Mouse (Mus musculus): Measurements from ENCODE around the gene 1500015O10Rik. TPM values are rescaled to one million over a fixed set of nuclear protein-coding genes. Genes with fewer than 3 reads are reported as not detected.

The 1500015O10Rik gene
- polyA plus RNA-seq (2012; rRNA removed), result 2.2 and 3.0 TPM in 2 replicates

DNA sequence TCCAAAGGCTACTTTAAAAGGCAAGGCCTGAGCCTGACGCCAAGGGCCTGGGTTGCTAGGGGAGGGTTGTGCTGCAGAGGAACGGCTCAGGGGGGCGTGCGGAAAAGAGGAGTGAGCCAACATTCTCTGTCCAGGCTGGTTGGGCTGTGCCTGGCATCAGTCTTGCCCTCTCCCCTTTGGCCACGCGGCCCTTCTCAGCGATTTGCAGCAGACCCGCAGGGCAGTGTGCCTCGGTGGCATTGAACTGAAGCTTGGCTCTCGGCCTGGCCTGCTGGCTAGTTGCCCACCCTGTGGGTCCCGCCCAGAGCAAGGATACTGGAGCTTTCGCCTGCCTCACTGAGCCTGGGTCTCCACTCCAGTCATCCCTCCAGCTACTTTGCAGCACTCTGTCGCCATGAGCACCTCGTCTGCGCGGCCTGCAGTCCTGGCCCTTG is at the start of gene 1500015O10Rik:
TSS of gene 1500015O10Rik (plus strand) at position 112 of the 434 bp plus-strand sequence.
- peak; percentile 38 to 66 for DNase-seq (ENCODE audit: extremely low spot score in 1 of 2, low spot score in 1 of 2)

DNA sequence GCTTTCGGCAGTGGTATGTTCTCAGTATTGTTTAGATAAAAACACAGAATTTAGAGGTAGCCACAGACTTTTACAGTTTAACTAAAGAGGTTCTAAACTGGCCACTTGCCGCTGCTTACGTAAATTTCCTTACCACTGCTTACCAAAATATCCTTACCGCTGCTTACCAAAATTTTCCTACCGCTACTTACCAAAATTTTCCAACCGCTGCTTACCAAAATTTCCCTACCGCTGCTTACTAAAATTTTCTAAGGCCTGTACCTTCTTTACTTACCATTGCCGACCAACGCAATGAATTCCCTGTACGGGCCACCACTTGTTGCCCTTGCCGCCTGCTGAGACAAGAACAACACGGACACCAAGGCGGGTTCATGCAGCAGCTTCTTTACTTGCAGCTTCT is 40.4 kb upstream of the 1500015O10Rik start:
- DNase-seq (ENCODE audit: extremely low spot score in 1 of 2, low spot score in 1 of 2), result no peak

DNA sequence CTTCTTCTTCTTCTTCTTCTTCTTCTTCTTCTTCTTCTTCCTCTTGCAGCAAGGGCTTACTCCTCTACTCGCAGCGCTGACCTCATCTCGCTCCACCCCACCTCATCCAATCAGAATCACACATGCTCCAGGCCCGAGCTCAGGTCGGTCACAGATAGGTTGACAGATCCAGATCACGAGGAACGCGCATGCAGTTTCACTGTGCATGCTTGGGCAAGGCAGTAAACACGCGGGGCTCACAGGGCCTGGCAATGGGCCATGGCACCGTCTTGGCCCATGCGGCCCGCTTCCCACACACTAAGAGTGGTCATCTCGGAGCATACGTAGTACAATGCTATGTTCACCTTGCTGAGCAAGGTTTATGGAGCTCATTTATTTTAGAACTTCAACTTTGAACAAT is 39.9 kb upstream of the 1500015O10Rik start:
- DNase-seq (ENCODE audit: extremely low spot score in 1 of 2, low spot score in 1 of 2), result no peak

DNA sequence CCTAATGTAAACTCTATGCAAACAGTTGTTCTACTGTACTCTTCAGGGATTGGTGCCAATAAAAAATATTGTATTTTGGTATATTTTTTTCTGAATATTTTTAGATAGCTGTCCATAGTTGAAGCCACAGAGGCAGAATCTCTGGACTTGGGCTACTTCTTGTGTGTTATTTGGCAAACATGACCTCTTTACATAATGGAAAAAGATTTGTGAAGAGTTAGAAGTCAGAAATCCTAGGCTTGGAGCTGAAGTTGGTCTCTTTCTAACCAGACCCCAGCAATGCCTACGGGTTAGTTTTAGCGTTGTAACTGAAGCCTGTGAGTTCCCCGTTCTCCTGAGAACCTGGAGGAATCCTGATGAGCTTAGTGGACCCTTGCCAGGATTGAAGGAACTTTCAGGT is 36.3 kb upstream of the 1500015O10Rik start:
- DNase-seq (ENCODE audit: extremely low spot score in 1 of 2, low spot score in 1 of 2), result no peak

- DNase-seq (ENCODE audit: extremely low spot score in 1 of 2, low spot score in 1 of 2), result peak; percentile 54 to 88
Measured at GRCm38 (mm10) chr1:43694851-43695545, 35.4 kb upstream of the 1500015O10Rik start.

DNA sequence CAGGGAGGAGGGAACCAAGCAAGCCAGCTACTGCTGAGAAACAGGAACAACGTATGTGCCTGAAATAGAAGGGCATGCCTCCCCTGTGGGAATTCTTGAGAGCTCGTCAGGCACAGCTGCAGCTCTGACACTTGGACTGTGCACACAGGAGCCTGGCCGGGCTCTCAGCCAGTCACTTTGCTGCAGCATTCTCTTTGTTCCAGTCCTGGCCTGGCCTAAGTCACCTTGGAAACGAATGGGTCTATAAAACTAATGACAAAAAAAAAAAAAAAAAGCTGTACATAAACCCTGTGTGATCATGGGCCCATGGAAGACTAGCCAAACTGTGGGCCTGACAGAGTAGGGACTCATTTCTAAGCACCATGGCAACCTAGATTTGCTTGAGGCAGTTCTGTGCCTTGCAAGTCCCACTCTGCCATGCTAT is 31.8 kb upstream of the 1500015O10Rik start:
- DNase-seq (ENCODE audit: extremely low spot score in 1 of 2, low spot score in 1 of 2), result peak in 1 of 2 experiments; percentile 35

DNA sequence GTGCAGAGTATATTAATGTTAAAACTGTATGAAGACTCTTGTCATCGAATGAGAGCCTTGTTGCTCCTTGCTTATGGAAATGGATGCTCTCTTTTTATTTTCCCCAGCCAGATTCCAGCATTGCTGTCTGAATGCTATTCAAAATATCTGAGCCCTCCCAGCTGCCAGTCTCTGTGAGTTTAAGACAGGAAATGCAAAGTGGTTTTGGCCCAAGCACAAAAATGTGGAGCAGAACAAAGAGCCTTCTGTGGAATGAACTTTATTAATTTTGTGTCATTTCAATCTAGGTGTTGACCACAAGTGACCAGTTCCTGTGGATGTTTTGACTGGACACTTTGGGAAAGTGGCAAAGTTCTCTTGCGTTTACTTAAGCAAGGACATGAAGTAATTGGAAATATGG is 15.6 kb upstream of the 1500015O10Rik start:
- no peak for DNase-seq (ENCODE audit: extremely low spot score in 1 of 2, low spot score in 1 of 2)

DNA sequence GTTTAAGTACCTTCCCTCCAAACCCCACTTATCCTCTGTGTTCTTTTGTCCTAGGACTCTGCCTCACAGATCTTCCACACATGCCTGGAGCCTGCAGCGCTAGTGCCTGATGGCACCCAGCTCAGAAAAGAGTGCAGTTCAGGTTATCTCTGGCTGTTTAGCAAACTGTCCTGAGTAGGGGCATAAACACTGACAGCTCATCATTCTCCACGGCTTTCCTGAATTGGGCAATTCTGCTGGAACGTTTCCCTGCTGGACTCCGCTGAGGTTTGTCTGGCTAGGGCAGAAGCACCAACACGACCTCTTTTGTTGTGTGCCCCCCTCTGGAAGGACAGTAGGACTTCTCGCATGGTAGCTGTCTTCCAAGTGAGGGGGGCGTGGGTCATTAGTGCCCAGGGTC is 12.4 kb upstream of the 1500015O10Rik start:
- no peak for DNase-seq (ENCODE audit: extremely low spot score in 1 of 2, low spot score in 1 of 2)

DNA sequence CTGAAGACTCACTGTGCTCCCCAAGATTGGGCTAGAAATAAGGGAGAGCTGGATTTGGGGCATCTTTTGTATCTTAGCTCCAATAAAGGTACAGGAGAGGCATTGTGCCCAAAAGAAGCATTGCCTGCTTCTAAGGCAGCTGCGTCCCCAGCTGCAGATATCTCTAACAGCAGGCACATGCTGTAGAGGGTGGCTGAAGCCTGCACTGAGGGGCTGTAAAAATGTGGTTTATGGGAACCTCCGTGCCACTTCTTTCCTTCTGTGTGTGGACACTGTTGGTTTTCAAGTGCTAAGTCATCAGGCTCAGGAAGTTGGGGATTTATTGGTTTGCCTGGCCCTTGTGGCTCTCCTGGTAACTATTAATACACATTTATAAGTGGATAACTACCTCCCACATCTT is 11.6 kb upstream of the 1500015O10Rik start:
- DNase-seq (ENCODE audit: extremely low spot score in 1 of 2, low spot score in 1 of 2), result no peak

- DNase-seq (ENCODE audit: extremely low spot score in 1 of 2, low spot score in 1 of 2), result no peak
Measured at GRCm38 (mm10) chr1:43722459-43722858, 7.9 kb upstream of the 1500015O10Rik start.

DNA sequence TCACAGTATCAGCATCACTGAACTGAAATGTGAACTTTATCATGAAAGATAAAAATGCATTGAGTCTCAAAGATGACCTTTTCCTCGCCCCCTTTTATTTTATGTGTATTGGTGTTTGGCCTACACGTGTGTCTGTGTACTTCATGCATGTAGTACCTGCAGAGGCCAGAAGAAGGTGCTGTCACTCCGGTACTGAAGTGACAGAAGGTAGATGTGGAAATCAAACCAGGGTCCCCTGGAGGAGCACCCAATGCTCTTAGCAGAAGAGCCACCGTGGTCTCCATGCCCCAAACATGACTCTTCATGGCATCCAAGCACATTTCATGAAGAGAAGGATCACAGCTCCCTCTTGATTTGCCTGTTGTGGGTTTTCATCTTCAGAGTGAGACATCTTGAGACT is 1.7 kb downstream of the 1500015O10Rik start:
- DNase-seq (ENCODE audit: extremely low spot score in 1 of 2, low spot score in 1 of 2), result no peak

DNA sequence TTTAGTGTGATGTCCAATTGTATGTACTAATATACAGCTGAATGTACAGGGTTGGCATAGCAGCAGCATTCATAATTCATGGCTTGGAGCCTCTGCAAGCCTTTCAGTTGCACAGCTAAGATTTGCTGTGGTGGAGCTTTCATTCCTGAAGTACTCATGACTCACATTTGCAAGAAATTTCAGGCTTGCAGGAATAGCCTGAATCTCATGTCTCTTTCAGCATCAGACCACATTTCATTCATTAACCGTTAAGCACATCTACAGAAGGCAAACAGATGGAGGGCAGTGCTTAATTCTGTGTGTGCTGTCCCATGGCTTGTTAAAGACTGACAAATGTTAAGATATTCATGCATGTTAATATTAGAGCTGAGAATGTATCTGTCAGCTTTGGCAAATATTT is 2.3 kb downstream of the 1500015O10Rik start:
- peak in 1 of 2 experiments; percentile 38 for DNase-seq (ENCODE audit: extremely low spot score in 1 of 2, low spot score in 1 of 2)

GRCm38 (mm10) chr1:43737812-43738518 is 7.6 kb downstream of the 1500015O10Rik start:
- DNase-seq (ENCODE audit: extremely low spot score in 1 of 2, low spot score in 1 of 2), result peak in 1 of 2 experiments; percentile 78

DNA sequence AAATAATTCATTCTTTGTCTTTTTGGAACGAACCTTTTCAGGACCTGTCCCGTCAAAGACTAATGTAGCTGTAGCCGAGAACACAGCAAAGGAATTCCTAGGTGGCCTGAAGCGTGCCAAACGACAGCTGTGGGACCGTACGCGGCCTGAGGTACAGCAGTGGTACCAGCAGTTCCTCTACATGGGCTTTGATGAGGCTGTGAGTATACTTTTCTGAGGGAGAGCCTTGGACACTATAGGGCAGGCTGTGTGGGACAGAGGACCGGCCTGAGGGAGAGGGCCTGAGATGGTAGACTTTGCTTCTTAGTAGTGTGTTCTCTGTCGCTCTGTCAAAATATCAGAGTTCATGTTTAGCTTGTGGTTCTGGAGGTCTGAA is 8.1 kb downstream of the 1500015O10Rik start:
- DNase-seq (ENCODE audit: extremely low spot score in 1 of 2, low spot score in 1 of 2), result no peak

GRCm38 (mm10) chr1:43754448-43755312 is 24.3 kb downstream of the 1500015O10Rik start:
- peak in 1 of 2 experiments; percentile 37 for DNase-seq (ENCODE audit: extremely low spot score in 1 of 2, low spot score in 1 of 2)

DNA sequence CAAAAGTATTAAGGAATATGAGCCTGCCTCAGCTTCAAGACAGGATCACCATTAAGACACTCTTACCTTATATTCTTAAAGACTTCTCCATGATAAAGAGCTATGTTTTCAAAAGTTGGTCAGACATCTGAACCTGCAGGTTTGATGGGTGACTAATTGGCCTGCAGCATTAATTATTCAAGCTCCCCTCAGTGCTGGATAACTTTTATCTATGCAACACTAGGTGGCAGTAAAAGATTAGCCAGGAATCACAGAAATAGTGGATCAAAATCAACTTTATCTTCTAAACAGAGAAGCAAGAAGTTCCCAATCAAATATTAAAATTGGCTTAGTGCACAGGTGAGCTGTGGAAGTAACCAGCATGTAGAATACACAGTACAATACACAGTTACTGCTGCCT is 29.7 kb downstream of the 1500015O10Rik start:
- DNase-seq (ENCODE audit: extremely low spot score in 1 of 2, low spot score in 1 of 2), result peak in 1 of 2 experiments; percentile 33

DNA sequence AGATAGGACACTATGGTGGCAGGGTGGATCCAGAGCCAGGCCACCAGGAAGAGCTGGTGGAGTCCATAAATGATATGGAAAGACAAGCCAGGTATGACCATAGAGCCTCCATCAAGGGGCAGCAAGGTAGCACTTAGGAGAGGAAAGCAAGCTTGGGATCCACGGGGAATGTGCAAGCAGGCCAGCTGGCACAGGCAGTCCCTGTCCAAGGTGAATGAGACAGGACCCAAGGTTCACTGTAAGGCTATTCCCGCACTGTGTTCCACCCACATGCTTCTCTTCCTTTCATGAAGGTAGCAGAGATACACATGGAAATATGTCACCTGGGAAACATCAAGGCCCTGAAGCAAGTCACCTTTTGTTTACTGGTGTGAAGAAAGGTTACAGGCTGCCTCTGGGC is 34.1 kb downstream of the 1500015O10Rik start:
- DNase-seq (ENCODE audit: extremely low spot score in 1 of 2, low spot score in 1 of 2), result no peak

DNA sequence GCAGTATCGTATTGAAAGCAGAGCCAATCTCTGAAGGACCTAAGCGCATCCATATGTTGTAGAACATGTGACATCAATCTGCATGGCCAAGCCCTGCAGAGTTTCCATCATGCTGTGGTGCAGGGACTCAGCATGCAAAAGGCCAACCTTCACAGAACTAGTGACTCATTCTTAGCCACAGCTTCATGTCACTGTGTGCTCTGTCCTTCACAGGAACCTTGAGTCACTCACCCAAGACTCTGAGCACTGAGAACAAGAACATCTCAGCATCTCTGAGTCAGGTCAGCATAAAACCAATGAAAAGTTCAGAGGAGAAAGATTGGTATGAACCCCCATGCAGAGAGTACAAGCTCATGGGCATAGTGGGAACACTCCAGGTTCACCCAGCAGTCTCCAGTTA is 35.9 kb downstream of the 1500015O10Rik start:
- DNase-seq (ENCODE audit: extremely low spot score in 1 of 2, low spot score in 1 of 2), result no peak

- peak in 1 of 2 experiments; percentile 34 for DNase-seq (ENCODE audit: extremely low spot score in 1 of 2, low spot score in 1 of 2)
Measured at GRCm38 (mm10) chr1:43768385-43768990, 38.1 kb downstream of the 1500015O10Rik start.

DNA sequence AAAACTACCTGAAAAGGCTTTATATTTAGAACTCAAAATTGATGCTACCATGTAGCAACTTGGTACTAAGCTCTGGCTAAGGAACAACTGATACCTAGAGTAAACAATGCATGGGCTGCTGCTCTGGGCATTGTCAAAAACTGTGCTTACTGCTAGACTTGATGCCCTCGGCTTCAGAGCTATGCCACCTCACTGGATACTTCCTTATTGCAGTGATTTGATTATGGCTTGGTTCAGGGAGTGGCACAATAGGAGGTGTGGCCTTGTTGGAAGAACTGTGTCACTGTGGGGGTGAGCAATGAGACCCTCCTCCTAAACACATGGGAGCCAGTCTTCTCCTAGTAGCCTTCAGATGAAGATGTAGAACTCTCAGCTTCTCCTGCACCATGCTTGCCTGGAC is 38.9 kb downstream of the 1500015O10Rik start:
- DNase-seq (ENCODE audit: extremely low spot score in 1 of 2, low spot score in 1 of 2), result no peak

DNA sequence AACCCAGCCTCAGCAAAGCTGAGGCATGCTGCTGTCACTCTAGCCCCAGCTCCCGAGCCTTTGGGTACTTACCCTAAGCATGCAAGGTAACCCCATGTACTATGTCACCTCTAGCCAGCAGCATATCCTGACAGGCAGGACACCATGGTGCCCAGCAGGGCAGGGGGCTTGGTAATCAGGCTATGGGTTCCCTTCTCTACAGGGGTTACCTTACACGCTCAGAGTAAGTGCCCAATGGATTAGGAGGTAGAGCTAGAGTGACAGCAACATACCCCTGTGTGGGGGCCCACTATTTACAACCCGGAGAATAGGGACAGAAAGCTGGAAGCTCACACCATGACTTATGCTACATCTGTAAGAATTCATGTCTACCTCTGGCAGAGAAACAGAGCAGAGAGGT is 39.6 kb downstream of the 1500015O10Rik start:
- no peak for DNase-seq (ENCODE audit: extremely low spot score in 1 of 2, low spot score in 1 of 2)

All from frontal cortex, adult 2 months (tissue).